15 mouse cellular contexts compared by ENCODE assay signal in genomic region chr7:126250481-126250880, GRCm38 (mm10). TPM values are rescaled to one million over a fixed set of nuclear protein-coding genes. Genes with fewer than 3 reads are reported as not detected.
DNase-seq lines count a peak whose midpoint lies in the region; ATAC-seq and TF ChIP-seq lines count a peak whose summit lies in the region.
"Had no signal": no experiment of that assay in that cellular context is flagged by ENCODE, and none has a peak within 500 bp of the region (broad histone marks: within the 10 kb centered on the region; RNA-seq: fewer than 3 reads in every experiment).

No protein-coding gene starts in this region.

- H3K9ac ChIP-seq in heart, postnatal 0 days (replicated peaks; ENCODE audit: low read depth, low read length) = no peak overlapping the region
- no peak overlapping the region for H3K9ac ChIP-seq in midbrain, embryonic 15.5 days
- H3K9ac ChIP-seq: forebrain, postnatal 0 days; liver, embryonic 12.5 days; neural tube, embryonic 15.5 days had no signal

- H3K27ac ChIP-seq in gastrocnemius, adult 2 months = peak overlapping the region; percentile 96
- no peak overlapping the region for H3K27ac ChIP-seq in heart, postnatal 0 days (ENCODE audit: low read depth)
- H3K27ac ChIP-seq in midbrain, embryonic 15.5 days = no peak overlapping the region
- H3K27ac ChIP-seq: liver, embryonic 12.5 days; neural tube, embryonic 15.5 days had no signal

- peak overlapping the region; percentile 65 for H3K4me2 ChIP-seq in heart, postnatal 0 days (ENCODE audit: low read depth, low read length)
- H3K4me2 ChIP-seq in midbrain, embryonic 15.5 days = no peak overlapping the region
- H3K4me2 ChIP-seq: liver, embryonic 12.5 days; neural tube, embryonic 15.5 days had no signal

- ATAC-seq in heart, postnatal 0 days (ENCODE audit: insufficient read depth, low read depth) = no peak
- ATAC-seq in midbrain, embryonic 15.5 days (replicated peaks) = no peak
- ATAC-seq: forebrain, postnatal 0 days; liver, embryonic 12.5 days had no signal

- peaks cover 11% of the 10 kb centered on the region for H3K4me1 ChIP-seq in heart, postnatal 0 days (ENCODE audit: control insufficient read depth, insufficient read depth)
- peaks cover 9% of the 10 kb centered on the region for H3K4me1 ChIP-seq in midbrain, embryonic 15.5 days

- TF ChIP-seq CTCF in gastrocnemius, adult 2 months (IDR thresholded peaks at IDR 0.05) = 0 out of 2 replicates have a peak, but pooled peaks have one; percentile 8
- TF ChIP-seq CTCF in heart, postnatal 0 days (IDR thresholded peaks at IDR 0.05; ENCODE audit: low read depth) = no peak

- no peaks in the 10 kb centered on the region for H3K9me3 ChIP-seq in heart, postnatal 0 days (replicated peaks; ENCODE audit: control insufficient read depth, low read length)
- no peaks in the 10 kb centered on the region for H3K9me3 ChIP-seq in midbrain, embryonic 15.5 days
- H3K9me3 ChIP-seq: G1E; liver, embryonic 12.5 days; neural tube, embryonic 15.5 days had no signal

- 70% methylated on average over 7 of the region's 7 CpGs for whole genome bisulfite sequencing in heart, postnatal 0 days
- 80% methylated on average over 7 of the region's 7 CpGs for WGBS in midbrain, embryonic 15.5 days

- H3K36me3 ChIP-seq in heart, postnatal 0 days (replicated peaks; ENCODE audit: control insufficient read depth, insufficient read depth, low read length) = no peaks in the 10 kb centered on the region
- no peaks in the 10 kb centered on the region for H3K36me3 ChIP-seq in midbrain, embryonic 15.5 days (replicated peaks)
- H3K36me3 ChIP-seq: G1E; liver, embryonic 12.5 days; neural tube, embryonic 15.5 days had no signal

- peak; percentile 36 for DNase-seq in R1 (ENCODE audit: low read depth, low spot score)
- peak; percentile 90 for DNase-seq in cerebellum, adult 11-12 months
- DNase-seq in gastrocnemius, adult 2 months = peak; percentile 88
- no peak for DNase-seq in heart, postnatal 0 days (ENCODE audit: low spot score)
- no peak for DNase-seq in thymus, adult 18-20 months
- DNase-seq in right cerebral cortex, adult 2 months (ENCODE audit: low spot score in 2 of 2) = no peak
- DNase-seq: forebrain, postnatal 0 days; kidney, adult 11 months; kidney, postnatal 25 days; left cerebral cortex, postnatal 4 days had no signal

- intact Hi-C loops in gastrocnemius, adult 2 months (cut with DNase I) = no loop called here

- peak overlapping the region; percentile 82 for H3K4me3 ChIP-seq in gastrocnemius, adult 2 months
- H3K4me3 ChIP-seq in heart, postnatal 0 days (ENCODE audit: low read depth, low read length) = peak overlapping the region; percentile 55
- H3K4me3 ChIP-seq in midbrain, embryonic 15.5 days = no peak overlapping the region
- H3K4me3 ChIP-seq: liver, embryonic 12.5 days; megakaryocyte, embryonic 14.5 days; neural tube, embryonic 15.5 days had no signal

- no peaks in the 10 kb centered on the region for H3K27me3 ChIP-seq in heart, postnatal 0 days (ENCODE audit: control insufficient read depth, insufficient read depth, low read length)
- H3K27me3 ChIP-seq in midbrain, embryonic 15.5 days (replicated peaks) = no peaks in the 10 kb centered on the region
- H3K27me3 ChIP-seq: neural tube, embryonic 15.5 days had no signal

- TF ChIP-seq EP300 in heart, postnatal 0 days (IDR thresholded peaks at IDR 0.05; ENCODE audit: low read depth) = no peak

RNA-seq across cellular contexts. Expression of gene Sbk1, which starts 21.9 kb away (rescaled TPM):
- total RNA-seq in gastrocnemius, adult 2 months (2021) = 10 to 100 TPM; 13.6 to 21.9 TPM
- total RNA-seq in heart, postnatal 0 days (2014; rRNA removed; ENCODE audit: low replicate concordance) = 42.0 and 48.9 TPM in 2 replicates
- 14.9 and 17.4 TPM in 2 replicates for polyA plus RNA-seq in heart, postnatal 0 days (2015; fragmentation: Nextera tagmentation; extraction: Ambion mirVana)
- polyA plus RNA-seq in midbrain, embryonic 15.5 days (2015; fragmentation: Nextera tagmentation; extraction: Ambion mirVana) = 333 and 359 TPM in 2 replicates

RNA-seq across cellular contexts. Expression of gene Xpo6, which starts 50.2 kb away (rescaled TPM):
- total RNA-seq in gastrocnemius, adult 2 months (2021) = 10 to 100 TPM; 18.6 to 19.3 TPM
- total RNA-seq in heart, postnatal 0 days (2014; rRNA removed; ENCODE audit: low replicate concordance) = 52.9 and 78.8 TPM in 2 replicates
- polyA plus RNA-seq in heart, postnatal 0 days (2015; fragmentation: Nextera tagmentation; extraction: Ambion mirVana) = 12.3 and 14.2 TPM in 2 replicates
- 55.7 and 55.9 TPM in 2 replicates for polyA plus RNA-seq in midbrain, embryonic 15.5 days (2015; fragmentation: Nextera tagmentation; extraction: Ambion mirVana)

Comparison
In these comparisons a context has a peak if more than half of its experiments do, and no peak if none do; other contexts are left out.
1. DNase-seq: peak in R1 (single experiment), cerebellum, adult 11-12 months (single experiment) and gastrocnemius, adult 2 months (single experiment); none in heart, postnatal 0 days (single experiment), thymus, adult 18-20 months (0 of 2) and right cerebral cortex, adult 2 months (0 of 2).